12 mouse cellular contexts compared by ENCODE assay signal in the genomic region with DNA sequence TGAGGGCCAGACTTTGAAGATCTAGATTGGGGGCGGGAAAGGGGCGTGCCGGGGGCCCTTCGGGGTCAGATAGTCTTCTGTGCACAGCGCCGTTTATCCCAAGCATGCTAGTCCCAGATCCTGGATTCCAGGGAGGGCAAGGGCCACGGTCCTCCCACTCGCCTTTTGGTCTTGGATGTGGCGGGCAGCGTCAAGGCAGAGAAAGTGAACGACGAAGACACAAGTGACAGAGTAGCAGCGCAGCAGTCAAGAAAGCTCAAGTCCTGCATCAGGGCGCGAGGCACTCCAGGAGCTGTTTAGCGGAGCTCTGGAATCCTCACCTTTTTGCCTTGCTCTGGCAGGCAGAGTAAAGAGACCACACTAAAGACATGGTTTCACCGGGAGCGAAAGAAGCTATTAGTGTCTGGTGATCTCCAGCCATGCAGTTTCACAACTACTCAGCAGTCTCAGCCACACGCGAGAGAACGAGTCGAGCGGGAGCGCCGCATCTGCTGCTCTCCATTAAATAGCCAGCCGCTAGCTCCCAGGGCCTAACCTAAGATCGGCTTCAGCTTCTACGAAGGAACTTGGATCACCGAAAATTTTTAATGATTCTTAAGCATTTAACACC. TPM values are rescaled to one million over a fixed set of nuclear protein-coding genes. Genes with fewer than 3 reads are reported as not detected.
DNase-seq lines count a peak whose midpoint lies in the region; ATAC-seq and TF ChIP-seq lines count a peak whose summit lies in the region.
"Had no signal": no experiment of that assay in that cellular context is flagged by ENCODE, and none has a peak within 500 bp of the region (broad histone marks: within the 10 kb centered on the region; RNA-seq: fewer than 3 reads in every experiment).

No protein-coding gene starts in this region.

- H3K9me3 ChIP-seq in hindbrain, embryonic 15.5 days: no peaks in the 10 kb centered on the region
- H3K9me3 ChIP-seq in midbrain, embryonic 16.5 days (replicated peaks; ENCODE audit: control insufficient read depth, low read length, poor library complexity, severe bottlenecking): no peaks in the 10 kb centered on the region
- no peaks in the 10 kb centered on the region for H3K9me3 ChIP-seq in liver, postnatal 0 days (ENCODE audit: low read length)

- no peak for ATAC-seq in hindbrain, embryonic 15.5 days (ENCODE audit: low FRiP score, low read depth)
- ATAC-seq in midbrain, embryonic 16.5 days: no peak
- no peak for ATAC-seq in liver, postnatal 0 days

- 20% methylated on average over 29 of the region's 29 CpGs for WGBS in hindbrain, embryonic 15.5 days
- WGBS in midbrain, embryonic 16.5 days: 22% methylated on average over 29 of the region's 29 CpGs
- 19% methylated on average over 29 of the region's 29 CpGs for WGBS in liver, postnatal 0 days (ENCODE audit: insufficient replicate concordance)

- no peak overlapping the region for H3K9ac ChIP-seq in hindbrain, embryonic 15.5 days
- no peak overlapping the region for H3K9ac ChIP-seq in midbrain, embryonic 16.5 days (ENCODE audit: low read depth, low read length)
- no peak overlapping the region for H3K9ac ChIP-seq in liver, postnatal 0 days (replicated peaks)

- no peaks in the 10 kb centered on the region for H3K36me3 ChIP-seq in hindbrain, embryonic 15.5 days
- no peaks in the 10 kb centered on the region for H3K36me3 ChIP-seq in midbrain, embryonic 16.5 days (ENCODE audit: control insufficient read depth, insufficient read depth, low read length)
- H3K36me3 ChIP-seq in liver, postnatal 0 days (replicated peaks; ENCODE audit: insufficient read depth, low read length): no peaks in the 10 kb centered on the region

- H3K4me2 ChIP-seq in hindbrain, embryonic 15.5 days: peak overlapping the region; percentile 35
- peak overlapping the region; percentile 39 for H3K4me2 ChIP-seq in midbrain, embryonic 16.5 days (ENCODE audit: low read length)
- H3K4me2 ChIP-seq in liver, postnatal 0 days (ENCODE audit: low read depth, low read length): no peak overlapping the region

- H3K4me3 ChIP-seq in hindbrain, embryonic 15.5 days: 0 out of 2 replicates have a peak overlapping the region, but pooled peaks have one; percentile 4
- peak overlapping the region; percentile 9; the same call in 1 of the 2 replicates for H3K4me3 ChIP-seq in midbrain, embryonic 16.5 days (ENCODE audit: low read depth, low read length)
- H3K4me3 ChIP-seq in liver, postnatal 0 days (ENCODE audit: low read depth, low read length): no peak overlapping the region

- H3K4me1 ChIP-seq in hindbrain, embryonic 15.5 days (replicated peaks): no peaks in the 10 kb centered on the region
- H3K4me1 ChIP-seq in midbrain, embryonic 16.5 days (ENCODE audit: control insufficient read depth, insufficient read depth, low read length): no peaks in the 10 kb centered on the region; the same call in 1 of the 2 replicates
- no peaks in the 10 kb centered on the region for H3K4me1 ChIP-seq in liver, postnatal 0 days (ENCODE audit: insufficient read depth)

- no peak for TF ChIP-seq EP300 in liver, postnatal 0 days (IDR thresholded peaks at IDR 0.05; ENCODE audit: low read depth)

- H3K27ac ChIP-seq in hindbrain, embryonic 15.5 days (replicated peaks): no peak overlapping the region
- H3K27ac ChIP-seq in midbrain, embryonic 16.5 days (ENCODE audit: low read length): no peak overlapping the region
- no peak overlapping the region for H3K27ac ChIP-seq in liver, postnatal 0 days (ENCODE audit: low read depth)

- DNase-seq in ZHBTc4 (ENCODE audit: low read depth, low spot score): peak; percentile 33
- peak; percentile 42 for DNase-seq in embryo, embryonic 9.5 days (ENCODE audit: extremely low spot score)
- no peak for DNase-seq in ovary, postnatal 36 days (ENCODE audit: low spot score)
- DNase-seq in liver, postnatal 0 days: no peak
- no peak for DNase-seq in thymus, adult 18-20 months
- DNase-seq: adrenal gland, postnatal 10 days; cerebellum, adult 8-10 months; right cerebral cortex, postnatal 4 days had no signal

- H3K27me3 ChIP-seq in hindbrain, embryonic 15.5 days: peaks cover 17% of the 10 kb centered on the region; the same call in 1 of the 2 replicates
- no peaks in the 10 kb centered on the region for H3K27me3 ChIP-seq in midbrain, embryonic 16.5 days (ENCODE audit: control insufficient read depth, insufficient read depth, low read depth, low read length)
- peaks cover 48% of the 10 kb centered on the region for H3K27me3 ChIP-seq in liver, postnatal 0 days (ENCODE audit: insufficient read depth, low read length)

- TF ChIP-seq CTCF in liver, postnatal 0 days (IDR thresholded peaks at IDR 0.05; ENCODE audit: low read depth): no peak

RNA-seq across cellular contexts. Expression of a gene that starts 7.1 kb away (rescaled TPM):
- 15.5 and 20.7 TPM in 2 replicates for polyA plus RNA-seq in hindbrain, embryonic 15.5 days (2015; fragmentation: Nextera tagmentation; extraction: Ambion mirVana)
- polyA plus RNA-seq in midbrain, embryonic 16.5 days (2015; fragmentation: Nextera tagmentation; extraction: Ambion mirVana): 15.7 and 27.5 TPM in 2 replicates
- not detected in 2 replicates for polyA plus RNA-seq in liver, postnatal 0 days (2015; fragmentation: Nextera tagmentation; extraction: Ambion mirVana)
- polyA plus RNA-seq: kidney, embryonic 14.5 days; lung, embryonic 16.5 days had no signal

Comparison
In these comparisons a context has a peak if more than half of its experiments do, and no peak if none do; other contexts are left out.
1. DNase-seq: peak in ZHBTc4 (single experiment) and embryo, embryonic 9.5 days (single experiment); none in ovary, postnatal 36 days (single experiment), liver, postnatal 0 days (single experiment) and thymus, adult 18-20 months (0 of 2).
2. RNA of a gene that starts 7.1 kb away (polyA plus RNA-seq): 15.5 to 20.7 TPM in hindbrain, embryonic 15.5 days and 15.7 to 27.5 TPM in midbrain, embryonic 16.5 days; not detected in liver, postnatal 0 days; every median in the first group is over 10 times any median in the second.